Mouse (Mus musculus) frontal cortex, adult 2 months (tissue): Measurements from ENCODE around the gene Lrrc31. TPM values are rescaled to one million over a fixed set of nuclear protein-coding genes. Genes with fewer than 3 reads are reported as not detected.
"Not testable (repeated sequence)": the region's sequence is repeated elsewhere in the genome, so short reads cannot be mapped to it uniquely, and the experiment has no call there.

Experiments used
- DNase-seq, 2 experiments: peaks; one replicate each; pipeline ENCODE4 v3.0.0; 2022; ENCODE audit warnings: low spot score in 1 of 2; ENCODE audit errors: extremely low spot score in 1 of 2
- polyA plus RNA-seq: library from polyadenylated mRNA; depleted of rRNA; stranded (reverse); fragments of >200 nt; gene quantifications from 2 replicates; pipeline ENCODE4 v1.2.3, GENCODE M21; 2012; rRNA removed

The Lrrc31 gene
- polyA plus RNA-seq = not detected in 2 replicates

GRCm38 (mm10) chr3:30699711-30700505, at the start of gene Lrrc31:
Lrrc31 (minus strand) TSS chr3:30699843.
- DNase-seq = not testable (repeated sequence)

GRCm38 (mm10) chr3:30748316-30748715, 48.7 kb upstream of the Lrrc31 start:
- DNase-seq = no peak

- no peak for DNase-seq
Observed at GRCm38 (mm10) chr3:30746006-30746405, 46.4 kb upstream of the Lrrc31 start, which contains the start of gene Samd7. Samd7 (plus strand) TSS chr3:30746293.

- DNase-seq = peak in 1 of 2 experiments; percentile 52
Observed at GRCm38 (mm10) chr3:30742891-30743290, 43.2 kb upstream of the Lrrc31 start.

GRCm38 (mm10) chr3:30741306-30741705, 41.7 kb upstream of the Lrrc31 start:
- DNase-seq = peak; percentile 14 to 30

- DNase-seq = peak; percentile 52 to 69
Observed at GRCm38 (mm10) chr3:30736809-30737208, 37.2 kb upstream of the Lrrc31 start.

- no peak for DNase-seq
Observed at GRCm38 (mm10) chr3:30729046-30729445, 29.4 kb upstream of the Lrrc31 start.

- no peak for DNase-seq
Observed at GRCm38 (mm10) chr3:30727209-30727608, 27.6 kb upstream of the Lrrc31 start.

GRCm38 (mm10) chr3:30725514-30725913, 25.9 kb upstream of the Lrrc31 start:
- DNase-seq = no peak

- no peak for DNase-seq
Observed at GRCm38 (mm10) chr3:30724848-30725465, 25.3 kb upstream of the Lrrc31 start.

GRCm38 (mm10) chr3:30724105-30724824, 24.6 kb upstream of the Lrrc31 start:
- no peak for DNase-seq

- DNase-seq = no peak
Observed at GRCm38 (mm10) chr3:30723179-30723578, 23.5 kb upstream of the Lrrc31 start.

- DNase-seq = no peak
Observed at GRCm38 (mm10) chr3:30722461-30722860, 22.8 kb upstream of the Lrrc31 start.

- DNase-seq = no peak
Observed at GRCm38 (mm10) chr3:30722036-30722435, 22.4 kb upstream of the Lrrc31 start.

- no peak for DNase-seq
Observed at GRCm38 (mm10) chr3:30718649-30719048, 19.0 kb upstream of the Lrrc31 start.

GRCm38 (mm10) chr3:30713334-30713733, 13.7 kb upstream of the Lrrc31 start:
- DNase-seq = no peak

GRCm38 (mm10) chr3:30710191-30710590, 10.5 kb upstream of the Lrrc31 start:
- no peak for DNase-seq

GRCm38 (mm10) chr3:30706614-30707276, 7.1 kb upstream of the Lrrc31 start:
- no peak for DNase-seq

GRCm38 (mm10) chr3:30705977-30706376, 6.3 kb upstream of the Lrrc31 start:
- DNase-seq = no peak

- DNase-seq = no peak
Observed at GRCm38 (mm10) chr3:30697891-30698290, 1.8 kb downstream of the Lrrc31 start.

GRCm38 (mm10) chr3:30696346-30696745, 3.3 kb downstream of the Lrrc31 start:
- peak in 1 of 2 experiments; percentile 82 for DNase-seq
